8 mouse cellular contexts compared by ENCODE assay signal in the genomic region with DNA sequence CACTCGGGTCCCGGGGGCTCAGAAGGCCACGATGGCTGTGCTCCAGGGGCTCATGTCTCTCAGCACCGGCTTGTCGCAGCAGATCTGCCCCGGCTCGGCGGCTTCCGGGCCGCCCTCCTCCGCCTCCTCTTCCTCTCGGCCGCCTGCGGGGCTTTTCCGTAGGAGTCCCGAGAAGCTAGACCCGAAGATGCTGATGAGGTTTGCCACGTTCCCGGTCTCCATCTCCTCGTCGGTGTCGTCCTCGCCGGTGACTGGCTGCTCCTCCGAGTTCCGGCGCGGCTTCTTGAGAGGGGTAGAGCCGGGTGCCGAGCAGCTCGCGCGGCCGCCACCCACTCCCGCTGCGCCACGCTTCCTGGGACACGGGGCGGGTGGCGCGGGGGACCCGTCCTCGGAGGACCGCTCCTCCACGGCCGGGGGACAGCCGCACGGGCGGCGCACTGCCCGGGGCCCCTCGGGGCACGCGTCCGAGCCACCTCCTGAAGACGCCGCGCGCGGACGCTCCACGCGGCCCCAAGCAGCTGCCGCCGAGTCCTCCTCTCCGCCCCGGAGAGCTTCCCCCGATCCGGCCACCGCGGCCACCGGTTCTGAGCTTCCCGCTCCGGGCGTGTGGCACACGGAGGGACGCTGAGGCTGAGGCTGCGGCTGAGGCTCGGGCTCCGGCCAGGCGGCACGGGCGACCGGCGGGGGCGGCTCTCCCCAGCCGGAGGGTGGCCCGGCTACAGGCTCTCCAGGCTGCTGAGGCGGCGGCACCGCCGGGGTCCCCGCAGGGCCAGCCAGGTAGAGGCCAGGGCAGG. TPM values are rescaled to one million over a fixed set of nuclear protein-coding genes. Genes with fewer than 3 reads are reported as not detected.
A peak's percentile ranks its signal among the peaks of the same experiment; 100 is the strongest.
DNase-seq lines count a peak whose midpoint lies in the region; ATAC-seq and TF ChIP-seq lines count a peak whose summit lies in the region.

No protein-coding gene starts in this region.

- H3K4me3 ChIP-seq in ES-E14 (ENCODE audit: insufficient read depth in 1 of 2, low read depth in 1 of 2, low read length in 2 of 2, poor library complexity in 1 of 2, severe bottlenecking in 1 of 2): peak overlapping the region; percentile 70 to 74

- 0 out of 2 replicates have a peak, but pooled peaks have one; percentile 22 for ATAC-seq in erythroid progenitor cell, adult 5-6 weeks (replicated peaks; ENCODE audit: low FRiP score, poor library complexity, severe bottlenecking)

- H3K36me3 ChIP-seq in ES-E14 (ENCODE audit: control insufficient read depth, insufficient read depth, low read length, poor library complexity, severe bottlenecking): no peaks in the 10 kb centered on the region

- H3K4me1 ChIP-seq in ES-E14 (ENCODE audit: control insufficient read depth in 2 of 2, insufficient read depth in 2 of 2, low read length in 2 of 2, poor library complexity in 1 of 2): no peaks in the 10 kb centered on the region

- no peak for DNase-seq in ES-E14 (ENCODE audit: low read depth, low spot score)
- DNase-seq in adrenal gland, postnatal 4 days (ENCODE audit: low spot score in 2 of 2): peak; percentile 36 to 55
- peak; percentile 67 to 74 for DNase-seq in heart, postnatal 14 days
- DNase-seq in layer of hippocampus, adult 9-11 months: peak; percentile 50
- DNase-seq in lung, postnatal 36 days: peak; percentile 58
- peak; percentile 67 for DNase-seq in right cerebral cortex, postnatal 14 days
- peak; percentile 50 for DNase-seq in urinary bladder, postnatal 14 days (ENCODE audit: low spot score)

- H3K9ac ChIP-seq in ES-E14 (ENCODE audit: insufficient read depth, low read depth, low read length, poor library complexity, severe bottlenecking): peak overlapping the region; percentile 69

- no peaks in the 10 kb centered on the region for H3K9me3 ChIP-seq in ES-E14 (ENCODE audit: control insufficient read depth, insufficient read depth, low read depth, low read length)

- intact Hi-C loops in heart, postnatal 14 days (cut with DNase I): loop anchor here (1.0 to 5.0 kb wide), 5 partner anchors 16 to 119 kb away; partner anchors contain the start of gene Stx6

- in situ Hi-C loops in ES-E14 (cut with MboI; ENCODE audit: low sequenced_read_pairs in 2 of 2, unreplicated experiment in 2 of 2): loop anchor here (25.0 kb wide), 1 partner anchor 639 kb away; no protein-coding TSS in a partner anchor

- no peak overlapping the region for H3K27ac ChIP-seq in ES-E14 (ENCODE audit: insufficient read depth, low read depth, low read length, poor library complexity, severe bottlenecking)

TF ChIP-seq in ES-E14, 5 proteins besides CTCF, POLR2A, EP300 and RAD21:
- TF ChIP-seq ZC3H11A (IDR thresholded peaks at IDR 0.05; ENCODE audit: borderline replicate concordance, low read depth, low read length) (no peak), ZNF384 (IDR thresholded peaks at IDR 0.05; ENCODE audit: low read depth, low read length) (no peak), HCFC1 (IDR thresholded peaks at IDR 0.05; ENCODE audit: borderline replicate concordance, insufficient read depth, low read length) (no peak), MAFK (IDR thresholded peaks at IDR 0.05; ENCODE audit: insufficient read depth, low read depth, low read length) (no peak), CHD2 (IDR thresholded peaks at IDR 0.05; ENCODE audit: low read depth, low read length) (no peak)

RNA-seq across cellular contexts. Expression of gene Ier5, which starts 0.8 kb away (rescaled TPM):
- 7.2 and 11.7 TPM in 2 replicates for total RNA-seq in ES-E14 (2012; rRNA removed)
- 10 to 100 TPM; 12.8 to 14.4 TPM for total RNA-seq in adrenal gland, postnatal 4 days (2021)
- total RNA-seq in erythroid progenitor cell, adult 5-6 weeks (2015; ENCODE audit: low replicate concordance): 13.7 and 15.9 TPM in 2 replicates
- 11.3 and 13.9 TPM in 2 replicates for total RNA-seq in erythroid progenitor cell, adult 5-6 weeks (2017; ENCODE audit: low replicate concordance)
- total RNA-seq in heart, postnatal 14 days (2021): 10 to 100 TPM; 13.6 to 15.4 TPM

RNA-seq across cellular contexts. Expression of gene Mr1, which starts 47.9 kb away (rescaled TPM):
- total RNA-seq in ES-E14 (2012; rRNA removed): not detected in 2 replicates
- 10 to 100 TPM; 27.8 to 33.1 TPM for total RNA-seq in adrenal gland, postnatal 4 days (2021)
- total RNA-seq in erythroid progenitor cell, adult 5-6 weeks (2015; ENCODE audit: low replicate concordance): 2.1 TPM in 1 of 2 replicates, not detected in the other
- total RNA-seq in erythroid progenitor cell, adult 5-6 weeks (2017; ENCODE audit: low replicate concordance): 1.1 and 2.4 TPM in 2 replicates
- 1 to 10 TPM; 8.1 to 9.2 TPM for total RNA-seq in heart, postnatal 14 days (2021)

RNA-seq across cellular contexts. Expression of gene Stx6, which starts 59.8 kb away (rescaled TPM):
- total RNA-seq in ES-E14 (2012; rRNA removed): 22.7 and 23.9 TPM in 2 replicates
- total RNA-seq in adrenal gland, postnatal 4 days (2021): 10 to 100 TPM; 72.5 to 76.7 TPM
- 5.0 and 5.4 TPM in 2 replicates for total RNA-seq in erythroid progenitor cell, adult 5-6 weeks (2015; ENCODE audit: low replicate concordance)
- 1.8 and 3.3 TPM in 2 replicates for total RNA-seq in erythroid progenitor cell, adult 5-6 weeks (2017; ENCODE audit: low replicate concordance)
- total RNA-seq in heart, postnatal 14 days (2021): 10 to 100 TPM; 32.1 to 35.9 TPM
